Mouse (Mus musculus): ENCODE measurements around the gene Insyn1. TPM values are rescaled to one million over a fixed set of nuclear protein-coding genes. Genes with fewer than 3 reads are reported as not detected.

Gene Insyn1
- polyA plus RNA-seq, 1 experiment from 2014 or later = 1.8 TPM

GRCm38 (mm10) chr9:58458856-58459553 lies 29.4 kb upstream of the Insyn1 start:
- Histone ChIP-seq H3K9ac (replicated peaks; ENCODE audit: low read depth, low read length) (no peak overlapping the region), H3K27ac (ENCODE audit: low read length) (no peak overlapping the region), H3K27me3 (ENCODE audit: control insufficient read depth, insufficient read depth, low read length) (no peaks in the 10 kb centered on the region), H3K4me3 (ENCODE audit: low read depth, low read length) (no peak overlapping the region), H3K36me3 (ENCODE audit: control insufficient read depth, insufficient read depth, low read length) (no peaks in the 10 kb centered on the region), H3K4me1 (ENCODE audit: control insufficient read depth, insufficient read depth, low read length) (no peaks in the 10 kb centered on the region), H3K4me2 (replicated peaks; ENCODE audit: low read depth, low read length) (no peak overlapping the region), H3K9me3 (ENCODE audit: control insufficient read depth, low read depth, low read length) (no peaks in the 10 kb centered on the region)
- ATAC-seq (ENCODE audit: insufficient number of reproducible peaks, insufficient read depth, low FRiP score, low read depth) = no peak
- 89% methylated on average over 6 of the region's 6 CpGs for WGBS

GRCm38 (mm10) chr9:58467345-58468025 lies 20.9 kb upstream of the Insyn1 start:
- Histone ChIP-seq H3K36me3 (ENCODE audit: control insufficient read depth, insufficient read depth, low read length) (no peaks in the 10 kb centered on the region), H3K27me3 (ENCODE audit: control insufficient read depth, insufficient read depth, low read length) (no peaks in the 10 kb centered on the region), H3K4me3 (ENCODE audit: low read depth, low read length) (no peak overlapping the region), H3K9ac (replicated peaks; ENCODE audit: low read depth, low read length) (no peak overlapping the region), H3K4me2 (replicated peaks; ENCODE audit: low read depth, low read length) (no peak overlapping the region), H3K9me3 (ENCODE audit: control insufficient read depth, low read depth, low read length) (no peaks in the 10 kb centered on the region), H3K4me1 (ENCODE audit: control insufficient read depth, insufficient read depth, low read length) (no peaks in the 10 kb centered on the region), H3K27ac (ENCODE audit: low read length) (no peak overlapping the region)
- ATAC-seq (ENCODE audit: insufficient number of reproducible peaks, insufficient read depth, low FRiP score, low read depth) = no peak
- WGBS = 65% methylated on average over 5 of the region's 5 CpGs

- no peaks in the 10 kb centered on the region for H3K4me1 ChIP-seq (ENCODE audit: control insufficient read depth, insufficient read depth, low read length)
- 54% methylated on average over 6 of the region's 6 CpGs for WGBS
These were observed 17.9 kb upstream of the Insyn1 start for GRCm38 (mm10) chr9:58470466-58470865.

GRCm38 (mm10) chr9:58473211-58473815 lies 15.1 kb upstream of the Insyn1 start:
- Histone ChIP-seq H3K4me1 (ENCODE audit: control insufficient read depth, insufficient read depth, low read length) (no peaks in the 10 kb centered on the region), H3K9ac (replicated peaks; ENCODE audit: low read depth, low read length) (no peak overlapping the region), H3K27me3 (ENCODE audit: control insufficient read depth, insufficient read depth, low read length) (no peaks in the 10 kb centered on the region), H3K9me3 (ENCODE audit: control insufficient read depth, low read depth, low read length) (no peaks in the 10 kb centered on the region), H3K4me3 (ENCODE audit: low read depth, low read length) (no peak overlapping the region), H3K27ac (ENCODE audit: low read length) (no peak overlapping the region), H3K36me3 (ENCODE audit: control insufficient read depth, insufficient read depth, low read length) (no peaks in the 10 kb centered on the region), H3K4me2 (replicated peaks; ENCODE audit: low read depth, low read length) (no peak overlapping the region)
- no peak for ATAC-seq (ENCODE audit: insufficient number of reproducible peaks, insufficient read depth, low FRiP score, low read depth)
- WGBS = 62% methylated on average over 8 of the region's 8 CpGs

More at GRCm38 (mm10) chr9:58470466-58470865, 17.9 kb upstream of the Insyn1 start:
- no peak overlapping the region for H3K4me2 ChIP-seq (replicated peaks; ENCODE audit: low read depth, low read length)
- H3K27me3 ChIP-seq (ENCODE audit: control insufficient read depth, insufficient read depth, low read length) = no peaks in the 10 kb centered on the region
- H3K9ac ChIP-seq (replicated peaks; ENCODE audit: low read depth, low read length) = no peak overlapping the region
- H3K9me3 ChIP-seq (ENCODE audit: control insufficient read depth, low read depth, low read length) = no peaks in the 10 kb centered on the region
- no peak for ATAC-seq (ENCODE audit: insufficient number of reproducible peaks, insufficient read depth, low FRiP score, low read depth)
- no peak overlapping the region for H3K27ac ChIP-seq (ENCODE audit: low read length)
- no peak overlapping the region for H3K4me3 ChIP-seq (ENCODE audit: low read depth, low read length)
- no peaks in the 10 kb centered on the region for H3K36me3 ChIP-seq (ENCODE audit: control insufficient read depth, insufficient read depth, low read length)

GRCm38 (mm10) chr9:58487076-58487475 lies 1.3 kb upstream of the Insyn1 start:
- Histone ChIP-seq H3K4me3 (ENCODE audit: low read depth, low read length) (no peak overlapping the region), H3K27me3 (ENCODE audit: control insufficient read depth, insufficient read depth, low read length) (peaks cover 8% of the 10 kb centered on the region; the same call in 1 of the 2 replicates), H3K4me1 (ENCODE audit: control insufficient read depth, insufficient read depth, low read length) (peaks cover 12% of the 10 kb centered on the region; the same call in 1 of the 2 replicates), H3K27ac (ENCODE audit: low read length) (no peak overlapping the region), H3K4me2 (replicated peaks; ENCODE audit: low read depth, low read length) (no peak overlapping the region), H3K9me3 (ENCODE audit: control insufficient read depth, low read depth, low read length) (no peaks in the 10 kb centered on the region), H3K36me3 (ENCODE audit: control insufficient read depth, insufficient read depth, low read length) (no peaks in the 10 kb centered on the region), H3K9ac (replicated peaks; ENCODE audit: low read depth, low read length) (no peak overlapping the region)
- WGBS = 21% methylated on average over 3 of the region's 3 CpGs
- ATAC-seq (ENCODE audit: insufficient number of reproducible peaks, insufficient read depth, low FRiP score, low read depth) = no peak

- Histone ChIP-seq H3K27ac (ENCODE audit: low read length) (no peak overlapping the region), H3K36me3 (ENCODE audit: control insufficient read depth, insufficient read depth, low read length) (no peaks in the 10 kb centered on the region), H3K9me3 (ENCODE audit: control insufficient read depth, low read depth, low read length) (no peaks in the 10 kb centered on the region), H3K4me1 (ENCODE audit: control insufficient read depth, insufficient read depth, low read length) (peaks cover 12% of the 10 kb centered on the region; the same call in 1 of the 2 replicates), H3K4me2 (replicated peaks; ENCODE audit: low read depth, low read length) (peak overlapping the region; percentile 94), H3K4me3 (ENCODE audit: low read depth, low read length) (peak overlapping the region; percentile 62), H3K27me3 (ENCODE audit: control insufficient read depth, insufficient read depth, low read length) (peaks cover 8% of the 10 kb centered on the region; the same call in 1 of the 2 replicates), H3K9ac (replicated peaks; ENCODE audit: low read depth, low read length) (peak overlapping the region; percentile 69; the same call in 1 of the 2 replicates)
- 0 out of 2 replicates have a peak, but pooled peaks have one; percentile 5 for ATAC-seq (ENCODE audit: insufficient number of reproducible peaks, insufficient read depth, low FRiP score, low read depth)
- WGBS = 5% methylated on average over 13 of the region's 13 CpGs
These were observed 896 bp downstream of the Insyn1 start for GRCm38 (mm10) chr9:58489133-58489864.

GRCm38 (mm10) chr9:58489865-58490165 lies 1.4 kb downstream of the Insyn1 start:
- Histone ChIP-seq H3K27ac (ENCODE audit: low read length) (no peak overlapping the region), H3K9ac (replicated peaks; ENCODE audit: low read depth, low read length) (no peak overlapping the region), H3K4me2 (replicated peaks; ENCODE audit: low read depth, low read length) (peak overlapping the region; percentile 94), H3K4me1 (ENCODE audit: control insufficient read depth, insufficient read depth, low read length) (peaks cover 12% of the 10 kb centered on the region; the same call in 1 of the 2 replicates), H3K9me3 (ENCODE audit: control insufficient read depth, low read depth, low read length) (no peaks in the 10 kb centered on the region), H3K36me3 (ENCODE audit: control insufficient read depth, insufficient read depth, low read length) (no peaks in the 10 kb centered on the region), H3K4me3 (ENCODE audit: low read depth, low read length) (peak overlapping the region; percentile 62; the same call in 1 of the 2 replicates), H3K27me3 (ENCODE audit: control insufficient read depth, insufficient read depth, low read length) (peaks cover 8% of the 10 kb centered on the region; the same call in 1 of the 2 replicates)
- 20% methylated on average over 7 of the region's 7 CpGs for WGBS
- no peak for ATAC-seq (ENCODE audit: insufficient number of reproducible peaks, insufficient read depth, low FRiP score, low read depth)

- peak overlapping the region; percentile 94; the same call in 1 of the 2 replicates for H3K4me2 ChIP-seq (replicated peaks; ENCODE audit: low read depth, low read length)
- peaks cover 12% of the 10 kb centered on the region; the same call in 1 of the 2 replicates for H3K4me1 ChIP-seq (ENCODE audit: control insufficient read depth, insufficient read depth, low read length)
- WGBS = 65% methylated on average over 2 of the region's 2 CpGs
- no peaks in the 10 kb centered on the region for H3K9me3 ChIP-seq (ENCODE audit: control insufficient read depth, low read depth, low read length)
- H3K27me3 ChIP-seq (ENCODE audit: control insufficient read depth, insufficient read depth, low read length) = peaks cover 8% of the 10 kb centered on the region; the same call in 1 of the 2 replicates
- no peak for ATAC-seq (ENCODE audit: insufficient number of reproducible peaks, insufficient read depth, low FRiP score, low read depth)
- H3K27ac ChIP-seq (ENCODE audit: low read length) = no peak overlapping the region
- no peak overlapping the region for H3K4me3 ChIP-seq (ENCODE audit: low read depth, low read length)
- no peak overlapping the region for H3K9ac ChIP-seq (replicated peaks; ENCODE audit: low read depth, low read length)
- H3K36me3 ChIP-seq (ENCODE audit: control insufficient read depth, insufficient read depth, low read length) = no peaks in the 10 kb centered on the region
These were observed 2.0 kb downstream of the Insyn1 start for GRCm38 (mm10) chr9:58490391-58490790.
